Comparison of ENCODE assay signal across 14 mouse cellular contexts in the genomic region with DNA sequence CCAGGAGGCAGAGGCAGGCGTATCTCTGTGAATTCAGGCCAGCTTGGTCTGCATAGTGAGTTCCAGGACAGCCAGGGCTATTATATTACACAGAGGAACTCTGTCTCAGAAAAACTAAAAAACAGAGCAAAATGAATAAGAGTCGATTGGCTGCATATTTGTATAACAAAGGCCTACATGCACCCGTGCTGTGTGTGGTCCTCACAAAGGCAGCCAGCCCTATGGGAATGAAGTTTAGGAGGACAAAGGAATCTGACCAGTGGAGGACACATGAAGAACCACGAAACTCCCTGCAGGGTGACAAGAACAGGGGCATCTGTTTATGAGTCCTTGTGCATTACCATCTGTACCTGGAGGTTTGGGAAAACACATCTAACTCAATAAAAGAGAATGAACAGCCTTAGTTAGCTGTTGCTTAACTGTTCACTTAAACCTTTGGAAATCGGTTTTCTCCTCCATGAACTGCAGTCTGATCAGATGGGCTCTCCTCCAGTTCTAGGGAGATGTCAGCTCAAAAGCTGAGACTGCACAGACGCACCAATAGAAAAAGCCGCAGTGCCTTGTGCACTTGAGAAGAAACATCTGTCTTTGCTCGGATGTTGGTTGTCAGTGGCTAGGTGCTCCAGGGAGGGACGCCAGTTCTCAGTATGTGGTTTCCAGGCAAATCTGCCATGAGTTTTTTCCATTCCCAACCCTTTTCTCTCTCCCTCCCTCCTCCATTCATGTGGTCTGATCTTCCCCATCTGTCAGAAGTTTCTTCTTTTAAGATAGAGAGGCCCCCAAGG. TPM values are rescaled to one million over a fixed set of nuclear protein-coding genes. Genes with fewer than 3 reads are reported as not detected.
DNase-seq lines count a peak whose midpoint lies in the region; ATAC-seq lines count a peak whose summit lies in the region.
"Had no signal": no experiment of that assay in that cellular context is flagged by ENCODE, and none has a peak within 500 bp of the region (broad histone marks: within the 10 kb centered on the region; RNA-seq: fewer than 3 reads in every experiment).

No protein-coding gene starts in this region.

- H3K9me3 ChIP-seq in heart, embryonic 10.5 days, result no peaks in the 10 kb centered on the region
- H3K9me3 ChIP-seq in intestine, embryonic 15.5 days, result no peaks in the 10 kb centered on the region
- no peaks in the 10 kb centered on the region for H3K9me3 ChIP-seq in hindbrain, embryonic 10.5 days
- H3K9me3 ChIP-seq: midbrain, embryonic 15.5 days had no signal

- no peaks in the 10 kb centered on the region for H3K27me3 ChIP-seq in heart, embryonic 10.5 days (ENCODE audit: insufficient read depth, poor library complexity, severe bottlenecking)
- no peaks in the 10 kb centered on the region for H3K27me3 ChIP-seq in intestine, embryonic 15.5 days (replicated peaks)
- no peaks in the 10 kb centered on the region for H3K27me3 ChIP-seq in hindbrain, embryonic 10.5 days (ENCODE audit: insufficient read depth, poor library complexity, severe bottlenecking)
- H3K27me3 ChIP-seq: midbrain, embryonic 15.5 days had no signal

- peak; percentile 87 for DNase-seq in heart, embryonic 10.5 days (ENCODE audit: low spot score)
- no peak for DNase-seq in heart, postnatal 25 days (ENCODE audit: low spot score)
- DNase-seq in urinary bladder, postnatal 14 days (ENCODE audit: low spot score), result peak; percentile 13
- no peak for DNase-seq in urinary bladder, adult 2 months (ENCODE audit: low spot score)
- no peak for DNase-seq in right cerebral cortex, adult 2 months (ENCODE audit: low spot score in 2 of 2)
- DNase-seq in frontal cortex, postnatal 25 days (ENCODE audit: low spot score in 2 of 2), result no peak
- DNase-seq in hindbrain, embryonic 10.5 days (ENCODE audit: low spot score), result no peak
- DNase-seq: gastrocnemius, adult 2 months; layer of hippocampus, postnatal 36 days; liver had no signal

- intact Hi-C loops in heart, postnatal 25 days (cut with DNase I), result no loop called here

- H3K27ac ChIP-seq in heart, embryonic 10.5 days, result peak overlapping the region; percentile 57
- peak overlapping the region; percentile 56 for H3K27ac ChIP-seq in intestine, embryonic 15.5 days
- H3K27ac ChIP-seq in hindbrain, embryonic 10.5 days, result no peak overlapping the region
- H3K27ac ChIP-seq: gastrocnemius, adult 2 months; midbrain, embryonic 15.5 days had no signal

- no peak overlapping the region for H3K4me2 ChIP-seq in intestine, embryonic 15.5 days (replicated peaks)
- H3K4me2 ChIP-seq: midbrain, embryonic 15.5 days had no signal

- ATAC-seq in intestine, embryonic 15.5 days, result peak; percentile 84
- ATAC-seq: hindbrain, embryonic 16.5 days; midbrain, embryonic 15.5 days; Patski had no signal

- H3K4me1 ChIP-seq in heart, embryonic 10.5 days, result peaks cover 26% of the 10 kb centered on the region; the same call in 1 of the 2 replicates
- peaks cover 8% of the 10 kb centered on the region; the same call in 1 of the 2 replicates for H3K4me1 ChIP-seq in intestine, embryonic 15.5 days (replicated peaks)
- H3K4me1 ChIP-seq in hindbrain, embryonic 10.5 days (replicated peaks), result peaks cover 6% of the 10 kb centered on the region; the same call in 1 of the 2 replicates
- H3K4me1 ChIP-seq: midbrain, embryonic 15.5 days had no signal

- no peaks in the 10 kb centered on the region for H3K36me3 ChIP-seq in heart, embryonic 10.5 days
- H3K36me3 ChIP-seq in intestine, embryonic 15.5 days, result no peaks in the 10 kb centered on the region
- H3K36me3 ChIP-seq in hindbrain, embryonic 10.5 days, result no peaks in the 10 kb centered on the region
- H3K36me3 ChIP-seq: midbrain, embryonic 15.5 days had no signal

- WGBS in heart, embryonic 10.5 days, result 39% methylated on average over 9 of the region's 9 CpGs
- WGBS in intestine, embryonic 15.5 days, result 46% methylated on average over 9 of the region's 9 CpGs
- 63% methylated on average over 9 of the region's 9 CpGs for WGBS in hindbrain, embryonic 10.5 days

- no peak overlapping the region for H3K9ac ChIP-seq in intestine, embryonic 15.5 days
- H3K9ac ChIP-seq: midbrain, embryonic 15.5 days had no signal

- no peak overlapping the region for H3K4me3 ChIP-seq in heart, embryonic 10.5 days
- H3K4me3 ChIP-seq in intestine, embryonic 15.5 days (replicated peaks), result no peak overlapping the region
- no peak overlapping the region for H3K4me3 ChIP-seq in hindbrain, embryonic 10.5 days
- H3K4me3 ChIP-seq: gastrocnemius, adult 2 months; midbrain, embryonic 15.5 days had no signal

RNA-seq across cellular contexts. Expression of a gene that starts 14.6 kb away (rescaled TPM):
- polyA plus RNA-seq in heart, embryonic 10.5 days (2016; fragmentation: Nextera tagmentation; extraction: Ambion mirVana), result not detected in 2 replicates
- total RNA-seq in heart, postnatal 25 days (2021), result not detected
- not detected in 2 replicates for polyA plus RNA-seq in urinary bladder, adult 2 months (2012; rRNA removed)
- polyA plus RNA-seq in intestine, embryonic 15.5 days (2015; fragmentation: Nextera tagmentation; extraction: Ambion mirVana), result not detected in 2 replicates
- polyA plus RNA-seq in hindbrain, embryonic 10.5 days (2016; fragmentation: Nextera tagmentation; extraction: Ambion mirVana), result not detected in 2 replicates
- total RNA-seq: gastrocnemius, adult 2 months; layer of hippocampus, postnatal 36 days had no signal
- polyA plus RNA-seq: hindbrain, embryonic 16.5 days; midbrain, embryonic 15.5 days; Patski had no signal

RNA-seq across cellular contexts. Expression of a gene that starts 26.0 kb away (rescaled TPM):
- polyA plus RNA-seq in heart, embryonic 10.5 days (2016; fragmentation: Nextera tagmentation; extraction: Ambion mirVana), result 0.09 and 0.20 TPM in 2 replicates
- under 1 TPM; 0.10 to 0.11 TPM for total RNA-seq in heart, postnatal 25 days (2021)
- polyA plus RNA-seq in urinary bladder, adult 2 months (2012; rRNA removed), result 0.03 TPM in 2 replicates
- 0.24 and 0.35 TPM in 2 replicates for polyA plus RNA-seq in intestine, embryonic 15.5 days (2015; fragmentation: Nextera tagmentation; extraction: Ambion mirVana)
- polyA plus RNA-seq in hindbrain, embryonic 10.5 days (2016; fragmentation: Nextera tagmentation; extraction: Ambion mirVana), result 0.11 and 0.18 TPM in 2 replicates

RNA-seq across cellular contexts. Expression of a gene that starts 54.5 kb away (rescaled TPM):
- polyA plus RNA-seq in heart, embryonic 10.5 days (2016; fragmentation: Nextera tagmentation; extraction: Ambion mirVana), result 0.16 and 0.23 TPM in 2 replicates
- 1 to 10 TPM; 1.1 to 1.5 TPM for total RNA-seq in heart, postnatal 25 days (2021)
- polyA plus RNA-seq in urinary bladder, adult 2 months (2012; rRNA removed), result 1.2 TPM in 2 replicates
- 0.18 and 0.34 TPM in 2 replicates for polyA plus RNA-seq in intestine, embryonic 15.5 days (2015; fragmentation: Nextera tagmentation; extraction: Ambion mirVana)
- polyA plus RNA-seq in hindbrain, embryonic 10.5 days (2016; fragmentation: Nextera tagmentation; extraction: Ambion mirVana), result 0.31 and 0.37 TPM in 2 replicates
- total RNA-seq: layer of hippocampus, postnatal 36 days had no signal

RNA-seq across cellular contexts. Expression of a gene that starts 55.6 kb away (rescaled TPM):
- polyA plus RNA-seq in heart, embryonic 10.5 days (2016; fragmentation: Nextera tagmentation; extraction: Ambion mirVana), result 49.8 and 75.4 TPM in 2 replicates
- total RNA-seq in heart, postnatal 25 days (2021), result 100 to 1,000 TPM; 679 to 701 TPM
- 192 and 408 TPM in 2 replicates for polyA plus RNA-seq in urinary bladder, adult 2 months (2012; rRNA removed)
- polyA plus RNA-seq in intestine, embryonic 15.5 days (2015; fragmentation: Nextera tagmentation; extraction: Ambion mirVana), result 23.1 and 29.1 TPM in 2 replicates
- polyA plus RNA-seq in hindbrain, embryonic 10.5 days (2016; fragmentation: Nextera tagmentation; extraction: Ambion mirVana), result 15.1 and 15.3 TPM in 2 replicates

RNA-seq across cellular contexts. Expression of a gene that starts 56.1 kb away (rescaled TPM):
- polyA plus RNA-seq in heart, embryonic 10.5 days (2016; fragmentation: Nextera tagmentation; extraction: Ambion mirVana), result 470 and 475 TPM in 2 replicates
- total RNA-seq in heart, postnatal 25 days (2021), result 100 to 1,000 TPM; 134 to 140 TPM
- 372 and 394 TPM in 2 replicates for polyA plus RNA-seq in urinary bladder, adult 2 months (2012; rRNA removed)
- polyA plus RNA-seq in intestine, embryonic 15.5 days (2015; fragmentation: Nextera tagmentation; extraction: Ambion mirVana), result 518 and 584 TPM in 2 replicates
- polyA plus RNA-seq in hindbrain, embryonic 10.5 days (2016; fragmentation: Nextera tagmentation; extraction: Ambion mirVana), result 352 and 355 TPM in 2 replicates

Comparison
In these comparisons a context has a peak if more than half of its experiments do, and no peak if none do; other contexts are left out.
1. DNase-seq: peak in heart, embryonic 10.5 days (single experiment) and urinary bladder, postnatal 14 days (single experiment); none in heart, postnatal 25 days (single experiment), urinary bladder, adult 2 months (single experiment), right cerebral cortex, adult 2 months (0 of 2), frontal cortex, postnatal 25 days (0 of 2) and hindbrain, embryonic 10.5 days (single experiment).